Mouse (Mus musculus) lung, postnatal 10 days (tissue): ENCODE results near the gene Card19.

Source experiments
- DNase-seq: peaks from one replicate; pipeline ENCODE4 v3.0.0; 2021

The Card19 gene

GRCm38 (mm10) chr13:49225159-49225558, 9.3 kb upstream of the Card19 start:
- no peak for DNase-seq

- no peak for DNase-seq
These were observed 8.9 kb upstream of the Card19 start for GRCm38 (mm10) chr13:49224729-49225128.

DNA sequence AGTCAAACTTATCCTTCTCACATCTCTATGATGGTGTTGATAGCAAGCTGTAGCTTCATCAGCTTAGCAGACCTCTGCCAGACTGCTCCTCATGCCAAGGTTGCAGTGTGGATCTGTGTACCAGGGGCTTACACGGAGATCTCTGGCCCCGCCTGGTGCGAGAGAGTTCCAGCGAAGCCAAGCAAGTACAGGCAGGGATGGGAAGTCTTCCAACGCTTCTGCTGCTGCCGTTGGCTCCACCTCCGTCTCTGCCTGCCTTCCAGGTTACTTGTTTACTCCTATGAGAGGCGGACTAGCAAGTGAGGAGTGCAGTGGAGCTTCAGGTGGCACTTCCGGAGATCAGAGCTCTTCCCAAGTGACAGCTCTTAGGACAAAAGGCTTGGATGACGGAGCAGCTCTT, 8.5 kb upstream of the Card19 start:
- DNase-seq, result no peak

- no peak for DNase-seq
These were observed 5.1 kb upstream of the Card19 start for GRCm38 (mm10) chr13:49220912-49221311.

DNA sequence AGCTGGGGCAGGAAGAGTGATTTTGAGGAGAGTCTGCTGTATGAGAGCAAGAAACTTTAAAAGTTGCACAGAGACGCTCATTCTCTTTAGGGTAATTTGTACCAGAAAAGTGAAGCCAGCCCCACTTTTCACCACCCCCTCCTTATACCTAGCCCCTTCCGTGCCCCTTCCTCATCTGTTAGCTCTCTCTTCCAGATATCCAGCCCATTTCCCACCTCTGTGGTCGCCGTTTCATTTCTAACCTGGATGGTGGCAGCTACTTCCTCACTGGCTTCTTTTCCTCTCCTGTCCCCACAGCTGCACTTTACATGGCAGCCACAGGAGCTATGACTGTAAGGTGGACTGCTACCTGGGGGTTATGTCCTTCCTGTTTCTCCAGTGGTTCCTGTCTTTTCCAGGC, 3.5 kb upstream of the Card19 start:
- no peak for DNase-seq

DNA sequence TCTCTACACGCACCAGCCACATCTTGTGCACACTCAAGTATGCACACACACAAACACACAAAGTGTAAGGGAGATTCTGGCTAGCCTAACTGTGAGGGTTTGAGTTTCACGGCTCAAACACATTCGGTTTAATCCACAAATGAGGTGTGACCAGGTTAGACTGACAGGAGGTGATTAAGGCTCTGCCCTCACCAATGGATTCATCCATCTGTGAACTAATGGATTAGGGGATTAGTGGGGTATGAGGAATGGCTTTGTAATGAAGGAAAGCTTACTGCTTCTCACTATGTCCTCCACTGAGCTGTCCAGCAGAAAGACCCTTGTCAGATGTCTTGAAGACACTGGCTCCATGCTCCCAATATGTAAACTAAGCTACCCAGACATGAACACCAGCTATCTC, 2.8 kb upstream of the Card19 start:
- no peak for DNase-seq

DNA sequence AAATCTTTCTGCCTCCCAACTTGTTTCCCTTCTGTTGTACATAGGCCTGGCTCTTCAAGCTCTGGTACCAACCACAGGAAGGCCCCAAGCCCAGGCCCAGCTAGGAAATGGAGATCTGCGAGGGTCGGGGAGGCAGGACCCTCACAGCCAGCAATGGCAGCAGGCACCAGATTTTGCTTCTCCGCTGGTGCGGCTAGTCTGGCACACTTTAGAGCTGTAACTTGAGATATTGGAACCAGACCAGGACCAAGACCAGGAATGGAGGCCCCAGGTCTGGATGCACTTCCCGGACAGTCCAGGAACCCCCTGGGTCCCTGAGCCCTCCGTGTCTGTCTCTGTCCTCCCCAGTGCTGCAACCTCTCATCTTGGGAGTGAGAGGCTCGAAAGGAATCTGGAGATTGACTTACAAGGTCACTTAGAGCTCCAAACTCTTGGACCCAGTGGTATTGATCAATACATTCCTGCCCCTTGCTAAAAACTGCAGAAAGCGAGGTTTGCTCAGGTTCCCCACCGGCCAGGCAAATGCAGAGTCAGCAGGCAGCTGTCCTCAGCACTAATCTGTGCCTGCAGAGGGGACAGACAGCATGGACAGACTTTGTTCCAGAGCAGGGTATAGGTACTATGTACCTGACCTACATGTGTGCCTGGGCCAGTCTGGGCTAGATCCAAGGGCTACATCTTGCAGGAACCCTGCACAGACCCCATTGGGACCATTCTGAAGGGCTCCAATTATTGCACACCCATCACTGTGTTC, 1.1 kb upstream of the Card19 start:
- no peak for DNase-seq

DNA sequence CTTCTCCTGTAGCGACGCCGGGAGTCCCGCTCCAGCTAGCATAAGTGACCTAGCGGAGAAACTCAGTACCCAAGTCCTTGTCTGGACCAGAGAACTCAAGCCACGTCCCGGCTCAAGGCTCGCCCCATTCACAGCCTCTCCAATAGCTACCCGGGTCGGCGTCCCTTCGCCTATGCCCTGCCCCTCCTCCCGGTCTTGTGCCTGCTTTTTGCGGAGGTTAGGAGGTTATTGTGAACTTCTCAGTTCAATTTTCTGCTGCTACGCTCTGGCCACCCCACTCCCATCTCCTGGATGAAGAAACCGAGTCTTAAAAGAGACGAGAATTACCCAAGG, 349 bp upstream of the Card19 start:
- DNase-seq, result no peak

DNA sequence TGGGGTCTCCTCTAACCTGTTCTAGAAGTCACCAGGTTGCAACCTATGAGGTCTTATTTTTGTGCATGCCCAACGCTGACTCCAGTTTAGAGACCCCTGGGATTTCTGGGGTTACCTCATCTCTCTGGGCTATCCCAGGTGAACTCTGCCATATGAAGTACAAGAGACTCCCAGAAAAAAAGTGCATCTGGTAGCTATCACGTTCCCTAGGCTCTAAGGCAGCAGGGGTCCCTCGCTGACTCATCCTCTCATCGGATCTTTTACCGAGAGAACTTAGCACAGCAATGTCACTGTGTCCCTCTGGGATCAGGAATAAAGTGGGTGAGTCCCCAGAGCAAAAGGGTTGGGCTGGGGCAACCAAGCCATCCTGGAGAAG, 721 bp downstream of the Card19 start:
- no peak for DNase-seq

DNA sequence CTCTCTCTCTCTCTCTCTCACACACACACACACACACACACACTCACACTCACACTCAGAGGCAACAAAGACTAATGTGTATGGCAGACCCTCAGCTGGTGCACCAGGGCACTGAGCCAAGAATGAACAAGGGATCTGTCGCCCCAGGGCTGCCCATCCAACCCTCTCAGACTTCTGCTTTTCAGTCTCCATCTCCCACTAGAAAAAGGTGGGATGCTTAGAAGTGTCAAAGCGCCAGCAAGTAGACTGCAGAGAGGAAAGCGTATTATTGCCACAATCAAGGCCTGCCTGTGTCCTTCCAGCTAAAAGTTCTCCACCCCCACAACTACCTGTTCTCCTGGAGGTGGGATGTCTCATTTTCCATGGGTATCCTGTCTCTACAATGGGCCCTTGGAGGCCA, 1.4 kb downstream of the Card19 start:
- DNase-seq, result no peak

GRCm38 (mm10) chr13:49213531-49213932, 2.3 kb downstream of the Card19 start:
- DNase-seq, result peak; percentile 57

GRCm38 (mm10) chr13:49212711-49213500, 2.9 kb downstream of the Card19 start:
- no peak for DNase-seq

DNA sequence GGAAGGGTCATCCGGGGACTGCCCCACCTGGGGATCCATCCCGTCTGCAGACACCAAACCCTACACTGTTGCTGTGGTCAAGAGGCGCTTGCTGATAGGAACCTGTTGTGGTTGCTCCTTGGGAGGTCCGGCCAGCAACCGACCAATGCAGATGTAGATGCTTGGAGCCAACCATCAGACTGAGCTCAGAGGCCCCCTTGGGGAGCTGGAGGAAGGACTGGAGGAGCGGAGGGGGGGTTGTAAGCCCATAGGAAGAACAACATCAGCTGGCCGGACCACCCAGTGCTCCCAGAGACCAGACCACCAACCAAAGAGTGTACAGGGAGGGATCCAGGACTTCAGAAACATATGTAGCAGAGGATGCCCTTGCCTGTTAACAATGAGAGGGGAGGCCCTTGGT, 6.5 kb downstream of the Card19 start:
- no peak for DNase-seq

DNA sequence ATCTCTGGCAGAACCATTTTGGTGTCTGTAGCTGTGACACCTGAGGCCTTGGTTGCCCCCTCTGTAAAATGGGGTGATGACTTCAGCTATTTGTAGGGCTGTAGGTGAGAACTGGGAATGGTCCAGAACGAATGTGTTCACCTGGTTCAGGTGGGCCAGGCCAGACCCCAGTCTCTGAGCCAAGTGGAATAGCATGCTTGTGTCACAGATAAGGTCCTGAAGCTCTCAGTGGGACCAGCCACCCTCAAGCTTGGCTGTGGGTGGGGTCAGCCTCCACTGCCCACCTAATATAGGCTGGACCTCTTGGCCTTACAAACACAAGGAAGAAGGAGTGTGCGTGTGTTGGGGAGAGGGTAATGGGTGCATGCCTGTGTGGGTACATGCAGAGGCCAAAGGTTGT, 9.5 kb downstream of the Card19 start:
- no peak for DNase-seq

- peak; percentile 88 for DNase-seq
These were observed 10.3 kb downstream of the Card19 start for GRCm38 (mm10) chr13:49205381-49205998.

DNA sequence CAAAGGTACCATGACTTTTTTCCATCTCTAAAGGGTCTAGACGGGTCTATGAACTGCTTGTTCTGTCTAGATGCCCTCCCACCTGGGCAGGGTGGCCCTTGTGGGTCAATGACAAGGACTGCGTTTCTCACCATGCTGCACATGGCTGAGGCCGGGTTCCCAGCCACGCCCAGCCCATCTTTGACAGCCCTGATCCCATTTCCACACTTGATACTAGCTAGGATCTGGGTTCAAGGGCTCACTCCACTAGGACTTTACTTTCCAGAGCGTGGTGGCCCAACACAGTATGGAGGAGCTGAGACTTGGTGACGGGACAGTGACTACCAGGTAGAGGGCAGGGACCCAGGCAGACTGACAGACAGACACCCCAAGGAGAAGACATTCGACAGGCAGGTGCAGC, 13.3 kb downstream of the Card19 start:
- no peak for DNase-seq

- DNase-seq, result no peak
These were observed 15.1 kb downstream of the Card19 start for GRCm38 (mm10) chr13:49200688-49201087.

DNA sequence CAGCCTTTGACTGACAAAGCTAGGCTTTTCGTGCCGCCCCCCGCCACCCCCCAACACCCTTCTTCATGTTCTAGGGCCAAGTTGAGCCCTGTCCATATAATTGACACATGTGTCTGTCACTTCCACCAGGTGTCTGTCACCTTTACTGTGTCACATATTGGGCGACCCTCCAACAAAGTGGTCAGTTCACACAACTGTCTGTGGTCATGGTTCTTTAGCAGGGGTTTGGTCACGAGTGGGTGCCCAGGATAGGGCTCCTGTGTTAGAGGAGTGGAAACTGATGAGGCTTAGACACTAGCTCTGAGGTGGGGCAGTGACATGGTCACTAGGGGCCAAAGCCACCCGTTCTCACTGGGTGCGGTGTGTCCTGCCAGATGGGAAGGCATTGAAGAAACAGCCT, 15.9 kb downstream of the Card19 start:
- no peak for DNase-seq

DNA sequence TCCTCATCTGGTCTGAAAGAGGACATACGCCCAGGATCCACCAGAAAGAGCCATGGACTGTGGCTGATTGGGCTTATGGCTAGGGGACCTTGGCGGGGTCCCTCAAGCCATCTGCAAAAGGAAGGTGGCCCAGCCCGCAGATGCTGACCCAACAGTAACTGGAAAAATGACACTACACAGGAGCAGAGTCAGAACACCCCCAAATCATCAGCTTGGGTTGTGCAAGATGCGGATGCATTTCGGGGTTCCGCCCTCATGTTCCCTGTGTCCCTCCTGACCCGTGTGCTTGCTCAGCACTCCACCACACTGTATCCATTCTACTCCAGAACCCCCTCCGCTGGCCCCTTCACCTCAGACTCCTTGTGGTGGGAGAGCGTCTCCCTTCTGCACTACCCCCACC, 17.1 kb downstream of the Card19 start:
- no peak for DNase-seq

DNA sequence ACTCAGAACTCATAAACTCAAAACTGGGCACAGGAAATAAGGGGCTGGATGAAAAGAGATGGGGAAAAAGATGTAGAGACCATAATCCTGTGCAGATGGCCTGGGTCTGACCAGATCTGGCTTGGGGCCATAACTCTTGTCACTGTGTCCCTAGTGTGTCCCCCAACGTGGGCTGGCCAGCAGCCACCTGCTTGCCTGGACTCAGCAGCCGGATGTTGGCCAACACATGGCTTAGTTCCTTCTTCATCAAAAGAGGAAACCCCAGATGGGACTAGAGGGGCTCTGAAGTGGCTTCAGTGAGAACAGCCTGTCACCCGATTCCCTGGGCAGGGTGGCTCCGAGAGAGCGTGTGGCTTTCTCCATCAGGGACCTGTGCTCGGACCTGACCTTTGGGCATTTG, 19.1 kb downstream of the Card19 start:
- DNase-seq, result no peak

GRCm38 (mm10) chr13:49196211-49196610, 19.6 kb downstream of the Card19 start:
- DNase-seq, result no peak

- DNase-seq, result no peak
These were observed 20.2 kb downstream of the Card19 start for GRCm38 (mm10) chr13:49195651-49196050.

GRCm38 (mm10) chr13:49194811-49195210, 21.0 kb downstream of the Card19 start:
- no peak for DNase-seq

DNA sequence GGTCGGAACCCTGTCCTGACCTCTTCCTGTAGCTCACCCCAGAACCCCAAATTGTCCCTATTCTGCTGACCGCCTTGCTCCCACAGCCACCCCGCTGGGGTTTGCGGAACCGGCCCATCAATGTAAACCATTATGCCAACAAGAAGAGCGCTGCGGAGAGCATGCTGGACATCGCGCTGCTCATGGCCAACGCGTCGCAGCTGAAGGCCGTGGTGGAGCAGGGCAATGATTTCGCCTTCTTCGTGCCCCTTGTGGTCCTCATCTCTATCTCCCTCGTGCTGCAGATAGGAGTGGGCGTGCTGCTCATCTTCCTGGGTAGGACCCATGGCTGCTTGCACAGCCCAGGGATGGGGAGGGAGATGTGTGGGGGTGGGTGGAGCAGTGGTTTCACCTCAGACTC, 22.2 kb downstream of the Card19 start:
- DNase-seq, result no peak
